Mouse (Mus musculus) forebrain, postnatal 0 days (tissue): ENCODE data around the gene Ppp2r3a. TPM values are rescaled to one million over a fixed set of nuclear protein-coding genes. Genes with fewer than 3 reads are reported as not detected.

Experiments used
- ATAC-seq: fragments of 200-750 bp; cut with Nextera tagmentation; 2 replicates; pipeline ENCODE4 v1.8.0; 2017; ENCODE audit warnings: mild to moderate bottlenecking, moderate library complexity
- DNase-seq: peaks from one replicate; pipeline ENCODE4 v3.0.0-alpha.2; 2015
- H3K27ac ChIP-seq: fragments of 300-500 bp; sonication (generic); 2 replicates; pipeline ENCODE4 v1.5.1; 2014; ENCODE audit warnings: low read depth, mild to moderate bottlenecking, antibody characterized with exemption, low read length, moderate library complexity, mixed read lengths
- H3K27me3 ChIP-seq: fragments of 300-500 bp; sonication (generic); 2 replicates; pipeline ENCODE4 v1.6.1; 2014; ENCODE audit warnings: mild to moderate bottlenecking, low read length, mixed read lengths; ENCODE audit not compliant: insufficient read depth
- H3K36me3 ChIP-seq: fragments of 300-500 bp; sonication (generic); 2 replicates; pipeline ENCODE4 v1.6.1; 2014; ENCODE audit warnings: mild to moderate bottlenecking, moderate library complexity; ENCODE audit not compliant: insufficient read depth
- H3K4me1 ChIP-seq: fragments of 300-500 bp; sonication (generic); 2 replicates; pipeline ENCODE4 v1.6.1; 2014; ENCODE audit warnings: antibody characterized with exemption; ENCODE audit not compliant: insufficient read depth
- H3K4me2 ChIP-seq: fragments of 300-500 bp; sonication (generic); 2 replicates; pipeline ENCODE4 v1.6.1; 2014; ENCODE audit warnings: low read depth, mild to moderate bottlenecking, moderate library complexity
- H3K4me3 ChIP-seq: fragments of 300-500 bp; sonication (generic); 2 replicates; pipeline ENCODE4 v1.5.1; 2014; ENCODE audit warnings: low read depth, low read length, mixed read lengths
- H3K9ac ChIP-seq: fragments of 300-500 bp; sonication (generic); 2 replicates; pipeline ENCODE4 v1.6.1; 2014; ENCODE audit warnings: mild to moderate bottlenecking
- H3K9me3 ChIP-seq: fragments of 300-500 bp; sonication (generic); 2 replicates; pipeline ENCODE4 v1.6.1; 2016; ENCODE audit warnings: low read length
- CTCF ChIP-seq: sonication (generic); IDR thresholded peaks from 2 replicates; pipeline ENCODE4 v1.5.1; 2016; ENCODE audit warnings: antibody characterized with exemption, control low read depth, low read depth
- WGBS: fragments of 180-500 bp; shearing (Covaris S2); extraction: QIAGEN DNeasy Blood & Tissue Kit; methylation state at CpG from one replicate; pipeline ENCODE4 v1.1.7; 2014; 5-methylcytosine and 5-hydroxymethylcytosine counted together
- polyA plus RNA-seq: library from polyadenylated mRNA; unstranded; fragments of >200 nt; fragmentation: Nextera tagmentation; extraction: Ambion mirVana; gene quantifications from 2 replicates; pipeline ENCODE4 v1.2.1, GENCODE M21; 2015
- total RNA-seq: library from RNA; depleted of rRNA; stranded (reverse); fragments of >200 nt; gene quantifications from 2 replicates; pipeline ENCODE4 v1.2.3, GENCODE M21; 2014

Ppp2r3a gene
- total and polyA plus RNA-seq, 2 experiments from 2014 or later: 16.8 to 45.5 TPM

DNA sequence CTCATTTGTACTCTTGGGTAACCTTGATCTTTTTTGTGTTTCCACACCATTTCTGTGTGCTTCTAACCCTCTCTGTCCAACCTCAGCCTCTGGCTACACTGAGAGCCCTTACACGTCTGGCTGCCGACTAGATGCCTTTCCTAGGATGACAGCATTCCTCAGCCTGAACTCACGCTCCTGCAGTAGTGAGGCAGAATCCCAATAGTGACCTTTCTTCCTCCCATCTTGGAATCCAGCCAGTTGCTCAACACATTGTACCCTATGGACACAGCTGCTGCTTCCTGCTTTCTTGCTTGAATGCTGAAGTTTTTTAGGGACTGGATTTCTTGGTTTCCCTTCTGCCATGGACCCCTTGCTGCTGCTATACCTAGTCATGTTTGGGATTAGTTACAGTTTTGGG, 141.6 kb downstream of the Ppp2r3a start:
- no peak for ATAC-seq
- no peaks in the 10 kb centered on the region for H3K4me1 ChIP-seq
- H3K27ac ChIP-seq: no peak overlapping the region
- DNase-seq: no peak
- TF ChIP-seq CTCF: no peak
- H3K4me2 ChIP-seq: no peak overlapping the region
- H3K9me3 ChIP-seq: no peaks in the 10 kb centered on the region
- H3K36me3 ChIP-seq: peaks cover 9% of the 10 kb centered on the region; the same call in 1 of the 2 replicates
- WGBS: 34% methylated on average over 3 of the region's 3 CpGs
- H3K9ac ChIP-seq: no peak overlapping the region
- no peaks in the 10 kb centered on the region for H3K27me3 ChIP-seq
- no peak overlapping the region for H3K4me3 ChIP-seq

- Histone ChIP-seq H3K4me1 (no peaks in the 10 kb centered on the region), H3K9me3 (no peaks in the 10 kb centered on the region), H3K4me3 (no peak overlapping the region), H3K4me2 (no peak overlapping the region), H3K27me3 (no peaks in the 10 kb centered on the region), H3K27ac (no peak overlapping the region), H3K36me3 (peaks cover 13% of the 10 kb centered on the region; the same call in 1 of the 2 replicates), H3K9ac (no peak overlapping the region)
- WGBS: 75% methylated on average over 3 of the region's 3 CpGs
- DNase-seq (no peak), ATAC-seq (no peak)
- no peak for TF ChIP-seq CTCF
These were observed 144.2 kb downstream of the Ppp2r3a start for GRCm38 (mm10) chr9:101107386-101107785.

GRCm38 (mm10) chr9:101105735-101106134, 145.9 kb downstream of the Ppp2r3a start:
- TF ChIP-seq CTCF: no peak
- H3K9ac ChIP-seq: no peak overlapping the region
- H3K9me3 ChIP-seq: no peaks in the 10 kb centered on the region
- H3K36me3 ChIP-seq: peaks cover 21% of the 10 kb centered on the region
- no peak overlapping the region for H3K4me2 ChIP-seq
- no peak overlapping the region for H3K4me3 ChIP-seq
- no peaks in the 10 kb centered on the region for H3K4me1 ChIP-seq
- WGBS: 94% methylated on average over 6 of the region's 6 CpGs
- DNase-seq: no peak
- no peak for ATAC-seq
- no peak overlapping the region for H3K27ac ChIP-seq
- H3K27me3 ChIP-seq: no peaks in the 10 kb centered on the region

DNA sequence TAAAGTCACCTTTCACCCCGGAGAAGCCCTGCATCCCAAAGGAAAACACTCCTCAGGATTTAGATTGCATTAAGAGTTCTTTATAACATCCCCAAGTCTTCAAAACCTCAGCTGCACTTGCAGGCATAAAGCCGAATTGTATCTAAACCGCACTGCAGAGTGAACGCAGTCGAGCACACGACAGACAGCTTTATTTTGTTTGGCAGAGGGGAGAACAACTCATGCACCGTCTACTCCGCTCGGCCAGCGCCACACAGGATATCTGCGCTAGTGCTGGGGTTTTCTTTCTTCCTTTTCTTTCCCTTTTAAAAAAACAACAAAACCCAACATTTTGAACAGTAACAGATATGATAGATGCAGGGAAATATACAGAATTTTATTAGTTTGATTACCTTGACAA, 146.7 kb downstream of the Ppp2r3a start:
- no peak overlapping the region for H3K4me2 ChIP-seq
- ATAC-seq: no peak
- WGBS: 77% methylated on average over 11 of the region's 11 CpGs

DNA sequence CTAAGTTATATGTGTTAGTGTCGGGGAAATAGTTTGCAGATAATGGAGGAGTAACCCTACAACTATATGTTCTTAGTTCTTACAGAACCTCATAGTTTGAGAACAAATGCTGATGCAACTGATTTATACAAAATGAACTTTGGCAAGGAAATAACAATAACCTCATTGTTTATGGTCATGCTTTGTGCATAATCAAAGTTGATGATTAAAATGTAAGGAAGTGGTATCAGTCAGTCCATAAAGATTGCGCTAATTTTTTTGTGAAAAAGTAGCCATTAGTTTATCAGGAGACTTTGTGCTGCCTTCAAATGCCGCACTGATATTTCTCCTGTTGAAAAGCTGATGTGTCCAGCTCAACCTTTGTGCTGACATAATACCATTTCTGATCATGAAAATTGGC, 149.3 kb downstream of the Ppp2r3a start:
- Histone ChIP-seq H3K4me3 (no peak overlapping the region), H3K9me3 (no peaks in the 10 kb centered on the region), H3K4me1 (no peaks in the 10 kb centered on the region), H3K9ac (no peak overlapping the region), H3K36me3 (peaks cover 20% of the 10 kb centered on the region), H3K27ac (no peak overlapping the region), H3K27me3 (no peaks in the 10 kb centered on the region), H3K4me2 (no peak overlapping the region)
- 91% methylated on average over 3 of the region's 3 CpGs for WGBS
- no peak for TF ChIP-seq CTCF
- ATAC-seq (no peak), DNase-seq (no peak)

More for the DNA sequence above, 146.7 kb downstream of the Ppp2r3a start:
- H3K27me3 ChIP-seq: no peaks in the 10 kb centered on the region
- no peak overlapping the region for H3K27ac ChIP-seq
- H3K4me1 ChIP-seq: no peaks in the 10 kb centered on the region
- TF ChIP-seq CTCF: no peak
- DNase-seq: no peak
- no peak overlapping the region for H3K4me3 ChIP-seq
- no peaks in the 10 kb centered on the region for H3K9me3 ChIP-seq
- H3K9ac ChIP-seq: no peak overlapping the region
- peaks cover 24% of the 10 kb centered on the region for H3K36me3 ChIP-seq

- ATAC-seq (no peak), DNase-seq (no peak)
- 97% methylated on average over 8 of the region's 8 CpGs for WGBS
- Histone ChIP-seq H3K4me2 (no peak overlapping the region), H3K4me1 (no peaks in the 10 kb centered on the region), H3K9me3 (no peaks in the 10 kb centered on the region), H3K4me3 (no peak overlapping the region), H3K27ac (no peak overlapping the region), H3K27me3 (no peaks in the 10 kb centered on the region), H3K9ac (no peak overlapping the region), H3K36me3 (peaks cover 17% of the 10 kb centered on the region)
- TF ChIP-seq CTCF: no peak
These were observed 150.0 kb downstream of the Ppp2r3a start for GRCm38 (mm10) chr9:101101547-101101946.

DNA sequence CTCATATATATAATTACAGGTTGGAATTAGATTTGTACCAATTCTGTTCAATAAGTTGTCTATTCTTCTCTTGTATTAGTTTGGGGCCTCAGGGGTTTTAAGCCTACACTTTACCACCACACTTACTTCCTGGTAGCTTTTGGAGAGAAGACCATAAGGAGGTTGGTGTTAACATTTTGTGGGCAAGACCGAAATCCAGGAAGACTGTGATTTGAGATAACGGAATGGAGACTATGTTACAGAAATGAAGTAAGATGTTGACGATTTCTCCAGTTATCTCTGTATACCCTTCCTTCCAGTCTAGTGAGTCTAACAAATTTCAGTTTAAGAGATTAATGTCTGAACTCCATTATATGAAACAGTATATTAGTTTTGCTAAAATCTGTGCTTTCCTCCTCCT, 151.4 kb downstream of the Ppp2r3a start:
- Histone ChIP-seq H3K9ac (no peak overlapping the region), H3K4me3 (no peak overlapping the region), H3K36me3 (peaks cover 17% of the 10 kb centered on the region), H3K9me3 (no peaks in the 10 kb centered on the region), H3K4me2 (no peak overlapping the region), H3K27ac (no peak overlapping the region), H3K27me3 (no peaks in the 10 kb centered on the region), H3K4me1 (no peaks in the 10 kb centered on the region)
- WGBS: 94% methylated on average over 3 of the region's 3 CpGs
- ATAC-seq (no peak), DNase-seq (no peak)
- TF ChIP-seq CTCF: no peak

DNA sequence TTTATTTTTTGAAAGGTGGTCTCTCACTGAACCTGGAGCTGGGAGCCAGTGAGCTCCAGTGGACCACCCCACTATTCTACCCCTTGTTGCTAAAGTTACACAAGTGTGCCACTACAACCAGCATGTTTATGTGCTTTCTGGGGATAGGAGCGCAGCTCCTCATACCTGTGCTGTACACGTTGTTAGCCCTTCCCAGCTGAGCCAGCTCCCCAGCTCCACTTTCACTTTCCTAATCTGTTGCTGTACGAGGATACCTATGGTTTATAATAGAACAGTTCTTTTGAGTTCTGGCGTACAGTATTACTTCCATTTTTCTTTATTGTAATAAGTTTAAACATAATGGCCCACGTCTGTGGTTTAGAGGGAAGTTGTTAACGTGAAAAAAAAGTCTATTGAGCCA, 152.2 kb downstream of the Ppp2r3a start:
- no peak for TF ChIP-seq CTCF
- no peak overlapping the region for H3K4me2 ChIP-seq
- H3K9me3 ChIP-seq: no peaks in the 10 kb centered on the region
- no peaks in the 10 kb centered on the region for H3K27me3 ChIP-seq
- no peak overlapping the region for H3K9ac ChIP-seq
- H3K4me1 ChIP-seq: no peaks in the 10 kb centered on the region
- peaks cover 12% of the 10 kb centered on the region for H3K36me3 ChIP-seq
- no peak for DNase-seq
- no peak overlapping the region for H3K27ac ChIP-seq
- ATAC-seq: no peak
- 86% methylated on average over 6 of the region's 6 CpGs for WGBS
- H3K4me3 ChIP-seq: no peak overlapping the region
